Comparison of ENCODE assay signal across 10 mouse cellular contexts in the genomic region with DNA sequence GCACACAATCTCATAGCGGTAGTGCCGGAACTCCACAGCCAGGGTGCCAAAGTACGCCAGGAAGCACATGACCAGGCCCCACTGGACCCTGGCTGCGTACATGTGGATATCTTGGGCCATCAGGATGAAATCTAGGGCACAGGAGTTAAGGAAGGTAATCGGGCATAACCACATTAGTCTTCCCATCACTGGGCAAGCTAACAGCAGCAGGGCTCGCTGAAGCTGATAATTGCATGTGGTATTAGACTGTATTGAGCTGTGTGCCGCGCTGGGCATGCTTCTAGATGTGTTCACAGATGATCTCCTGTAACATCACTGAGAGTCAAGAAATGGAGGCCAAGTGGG. TPM values are rescaled to one million over a fixed set of nuclear protein-coding genes. Genes with fewer than 3 reads are reported as not detected.
DNase-seq lines count a peak whose midpoint lies in the region; ATAC-seq and TF ChIP-seq lines count a peak whose summit lies in the region.
"Had no signal": no experiment of that assay in that cellular context is flagged by ENCODE, and none has a peak within 500 bp of the region (broad histone marks: within the 10 kb centered on the region; RNA-seq: fewer than 3 reads in every experiment).

No protein-coding gene starts in this region.

- H3K9ac ChIP-seq in forebrain, embryonic 12.5 days: no peak overlapping the region
- no peak overlapping the region for H3K9ac ChIP-seq in forebrain, embryonic 11.5 days (ENCODE audit: low read length)
- no peak overlapping the region for H3K9ac ChIP-seq in liver, embryonic 11.5 days (ENCODE audit: low read depth, low read length)
- H3K9ac ChIP-seq in liver, postnatal 0 days (replicated peaks): no peak overlapping the region
- H3K9ac ChIP-seq: liver, embryonic 14.5 days had no signal

- no peak overlapping the region for H3K4me3 ChIP-seq in forebrain, embryonic 12.5 days (replicated peaks)
- no peak overlapping the region for H3K4me3 ChIP-seq in forebrain, embryonic 11.5 days (ENCODE audit: low read depth, low read length)
- no peak overlapping the region; the same call in 1 of the 2 replicates for H3K4me3 ChIP-seq in liver, embryonic 11.5 days (ENCODE audit: low read depth, low read length)
- no peak overlapping the region for H3K4me3 ChIP-seq in liver, postnatal 0 days (ENCODE audit: low read depth, low read length)
- peak overlapping the region; percentile 57; the same call in 1 of the 2 replicates for H3K4me3 ChIP-seq in limb, embryonic 10.5 days

- peaks cover 3% of the 10 kb centered on the region; the same call in 1 of the 2 replicates for H3K27me3 ChIP-seq in forebrain, embryonic 12.5 days
- no peaks in the 10 kb centered on the region for H3K27me3 ChIP-seq in forebrain, embryonic 11.5 days (ENCODE audit: control insufficient read depth, insufficient read depth, low read length)
- H3K27me3 ChIP-seq in liver, embryonic 11.5 days (replicated peaks; ENCODE audit: control insufficient read depth, insufficient read depth, low read length): no peaks in the 10 kb centered on the region
- H3K27me3 ChIP-seq in liver, postnatal 0 days (ENCODE audit: insufficient read depth, low read length): no peaks in the 10 kb centered on the region
- no peaks in the 10 kb centered on the region for H3K27me3 ChIP-seq in limb, embryonic 10.5 days (ENCODE audit: low read depth, poor library complexity, severe bottlenecking)

- H3K4me2 ChIP-seq in forebrain, embryonic 12.5 days: peak overlapping the region; percentile 53
- no peak overlapping the region; the same call in 1 of the 2 replicates for H3K4me2 ChIP-seq in forebrain, embryonic 11.5 days (ENCODE audit: low read depth, low read length, severe bottlenecking)
- peak overlapping the region; percentile 65 for H3K4me2 ChIP-seq in liver, embryonic 11.5 days
- no peak overlapping the region for H3K4me2 ChIP-seq in liver, postnatal 0 days (ENCODE audit: low read depth, low read length)

- no peak overlapping the region for H3K27ac ChIP-seq in forebrain, embryonic 12.5 days
- no peak overlapping the region for H3K27ac ChIP-seq in forebrain, embryonic 11.5 days (ENCODE audit: low read depth, low read length)
- no peak overlapping the region for H3K27ac ChIP-seq in liver, embryonic 11.5 days (ENCODE audit: low read depth, low read length)
- H3K27ac ChIP-seq in liver, postnatal 0 days (ENCODE audit: low read depth): no peak overlapping the region
- H3K27ac ChIP-seq in limb, embryonic 10.5 days: peak overlapping the region; percentile 72; the same call in 1 of the 2 replicates
- H3K27ac ChIP-seq: liver, embryonic 14.5 days had no signal

- H3K36me3 ChIP-seq in forebrain, embryonic 12.5 days (replicated peaks): no peaks in the 10 kb centered on the region
- H3K36me3 ChIP-seq in forebrain, embryonic 11.5 days (ENCODE audit: control insufficient read depth, insufficient read depth, low read length): no peaks in the 10 kb centered on the region
- H3K36me3 ChIP-seq in liver, embryonic 11.5 days (ENCODE audit: control insufficient read depth, insufficient read depth, low read length): no peaks in the 10 kb centered on the region
- no peaks in the 10 kb centered on the region; the same call in 1 of the 2 replicates for H3K36me3 ChIP-seq in liver, postnatal 0 days (replicated peaks; ENCODE audit: insufficient read depth, low read length)
- peaks cover 6% of the 10 kb centered on the region; the same call in 1 of the 2 replicates for H3K36me3 ChIP-seq in limb, embryonic 10.5 days

- ATAC-seq in forebrain, embryonic 12.5 days (ENCODE audit: low FRiP score): 0 out of 2 replicates have a peak, but pooled peaks have one; percentile 31
- no peak for ATAC-seq in forebrain, embryonic 11.5 days (replicated peaks; ENCODE audit: low FRiP score)
- no peak for ATAC-seq in liver, embryonic 11.5 days (replicated peaks; ENCODE audit: low FRiP score)
- no peak for ATAC-seq in liver, postnatal 0 days
- ATAC-seq: inflammation-experienced regulatory T-cells, adult 6 months had no signal

- H3K4me1 ChIP-seq in forebrain, embryonic 12.5 days: peaks cover 12% of the 10 kb centered on the region; the same call in 1 of the 2 replicates
- H3K4me1 ChIP-seq in forebrain, embryonic 11.5 days (replicated peaks; ENCODE audit: control insufficient read depth, insufficient read depth, low read length): no peaks in the 10 kb centered on the region
- H3K4me1 ChIP-seq in liver, embryonic 11.5 days (replicated peaks; ENCODE audit: control insufficient read depth, insufficient read depth, low read length): 0 out of 2 replicates have a peak, but pooled peaks cover 2% of the 10 kb centered on the region
- H3K4me1 ChIP-seq in liver, postnatal 0 days (ENCODE audit: insufficient read depth): 0 out of 2 replicates have a peak, but pooled peaks cover 5% of the 10 kb centered on the region
- H3K4me1 ChIP-seq in limb, embryonic 10.5 days: peaks cover 20% of the 10 kb centered on the region

- DNase-seq in forebrain, embryonic 11.5 days (ENCODE audit: low spot score): no peak
- no peak for DNase-seq in liver, embryonic 11.5 days (ENCODE audit: low spot score)
- no peak for DNase-seq in liver, postnatal 0 days
- no peak for DNase-seq in limb, embryonic 10.5 days (ENCODE audit: low spot score)
- DNase-seq in retina, postnatal 1 day: peak; percentile 76
- no peak for DNase-seq in adrenal gland, postnatal 10 days
- no peak for DNase-seq in gastrocnemius, postnatal 25 days

- TF ChIP-seq CTCF in liver, postnatal 0 days (IDR thresholded peaks at IDR 0.05; ENCODE audit: low read depth): no peak

- TF ChIP-seq EP300 in liver, postnatal 0 days (IDR thresholded peaks at IDR 0.05; ENCODE audit: low read depth): no peak

- no peaks in the 10 kb centered on the region for H3K9me3 ChIP-seq in forebrain, embryonic 12.5 days
- H3K9me3 ChIP-seq in forebrain, embryonic 11.5 days (ENCODE audit: control insufficient read depth, low read length): no peaks in the 10 kb centered on the region
- no peaks in the 10 kb centered on the region for H3K9me3 ChIP-seq in liver, embryonic 11.5 days (ENCODE audit: control insufficient read depth, low read length)
- no peaks in the 10 kb centered on the region; the same call in 1 of the 2 replicates for H3K9me3 ChIP-seq in liver, postnatal 0 days (ENCODE audit: low read length)
- no peaks in the 10 kb centered on the region for H3K9me3 ChIP-seq in limb, embryonic 10.5 days (replicated peaks)

- WGBS in forebrain, embryonic 12.5 days: 82% methylated on average over 8 of the region's 8 CpGs
- 85% methylated on average over 8 of the region's 8 CpGs for WGBS in forebrain, embryonic 11.5 days
- 76% methylated on average over 8 of the region's 8 CpGs for WGBS in liver, embryonic 11.5 days
- 70% methylated on average over 8 of the region's 8 CpGs for WGBS in liver, postnatal 0 days (ENCODE audit: insufficient replicate concordance)
- 82% methylated on average over 8 of the region's 8 CpGs for WGBS in limb, embryonic 10.5 days

RNA-seq across cellular contexts. Expression of a gene that starts 40.1 kb away (rescaled TPM):
- 43.8 and 45.0 TPM in 2 replicates for polyA plus RNA-seq in forebrain, embryonic 12.5 days (2016; fragmentation: Nextera tagmentation; extraction: Ambion mirVana)
- 50.5 and 53.1 TPM in 2 replicates for polyA plus RNA-seq in forebrain, embryonic 11.5 days (2014; fragmentation: Nextera tagmentation; extraction: Ambion mirVana)
- 52.6 and 61.2 TPM in 2 replicates for polyA plus RNA-seq in liver, embryonic 11.5 days (2014; fragmentation: Nextera tagmentation; extraction: Ambion mirVana)
- 9.2 and 10.6 TPM in 2 replicates for polyA plus RNA-seq in liver, postnatal 0 days (2015; fragmentation: Nextera tagmentation; extraction: Ambion mirVana)
- 62.9 and 75.2 TPM in 2 replicates for polyA plus RNA-seq in limb, embryonic 10.5 days (2016; fragmentation: Nextera tagmentation; extraction: Ambion mirVana)
- 10 to 100 TPM; 23.2 to 29.4 TPM for total RNA-seq in adrenal gland, postnatal 10 days (2021)
- 1 to 10 TPM; 5.4 to 6.0 TPM for total RNA-seq in gastrocnemius, postnatal 25 days (2021)

RNA-seq across cellular contexts. Expression of a gene that starts 40.4 kb away (rescaled TPM):
- polyA plus RNA-seq in forebrain, embryonic 12.5 days (2016; fragmentation: Nextera tagmentation; extraction: Ambion mirVana): 284 and 293 TPM in 2 replicates
- 296 and 314 TPM in 2 replicates for polyA plus RNA-seq in forebrain, embryonic 11.5 days (2014; fragmentation: Nextera tagmentation; extraction: Ambion mirVana)
- 143 and 157 TPM in 2 replicates for polyA plus RNA-seq in liver, embryonic 11.5 days (2014; fragmentation: Nextera tagmentation; extraction: Ambion mirVana)
- 32.6 and 33.3 TPM in 2 replicates for polyA plus RNA-seq in liver, postnatal 0 days (2015; fragmentation: Nextera tagmentation; extraction: Ambion mirVana)
- 210 and 253 TPM in 2 replicates for polyA plus RNA-seq in limb, embryonic 10.5 days (2016; fragmentation: Nextera tagmentation; extraction: Ambion mirVana)
- total RNA-seq in adrenal gland, postnatal 10 days (2021): 100 to 1,000 TPM in 1 of 2 experiments, 10 to 100 TPM in 1; 96.1 to 145 TPM
- 10 to 100 TPM; 59.4 to 70.1 TPM for total RNA-seq in gastrocnemius, postnatal 25 days (2021)

Comparison
In these comparisons a context has a peak if more than half of its experiments do, and no peak if none do; other contexts are left out.
1. H3K4me2 ChIP-seq: peak in forebrain, embryonic 12.5 days (single experiment) and liver, embryonic 11.5 days (single experiment); none in forebrain, embryonic 11.5 days (single experiment) and liver, postnatal 0 days (single experiment).